Mouse (Mus musculus): ENCODE results near the gene Osbpl11.

DNA sequence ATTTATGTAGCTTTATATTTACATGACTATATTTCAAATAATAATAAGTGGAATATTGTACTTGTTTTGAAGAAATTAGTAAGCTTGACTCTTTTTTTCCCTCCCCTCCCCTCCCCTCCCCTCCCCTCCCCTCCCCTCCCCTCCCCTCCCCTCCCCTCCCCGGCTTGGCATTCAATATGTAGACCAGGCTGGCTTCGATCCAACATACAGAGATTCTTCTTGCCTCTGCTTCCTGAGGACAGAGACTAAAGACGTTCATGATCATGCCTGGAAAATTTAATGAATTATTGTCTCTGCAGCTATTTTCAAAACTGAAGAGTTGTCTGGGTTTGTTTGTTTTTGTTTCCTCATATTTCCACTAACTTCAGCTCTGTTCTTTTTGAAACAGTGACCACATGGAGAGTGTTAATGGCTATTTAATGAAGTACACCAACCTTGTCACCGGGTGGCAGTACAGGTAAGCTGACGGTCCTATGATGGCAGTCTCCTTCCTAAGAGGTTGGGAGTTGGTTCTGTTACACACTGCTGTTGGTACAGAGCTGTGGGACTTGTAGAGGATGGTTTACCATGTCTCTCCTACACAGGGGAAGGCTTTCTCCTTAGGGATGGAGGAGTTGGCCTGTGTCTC lies 10.9 kb downstream of the Osbpl11 start:
- no peak for TF ChIP-seq MYOG (IDR thresholded peaks at IDR 0.05; ENCODE audit: control insufficient read depth, extremely low read depth, insufficient read length)
- no peak for TF ChIP-seq CTCF (IDR thresholded peaks at IDR 0.05; ENCODE audit: control insufficient read depth, insufficient read depth, insufficient read length)
- TF ChIP-seq MAX (IDR thresholded peaks at IDR 0.05), result no peak
- TF ChIP-seq MYOD1 (IDR thresholded peaks at IDR 0.05; ENCODE audit: control insufficient read depth, insufficient read length, low read depth), result no peak
- no peak for TF ChIP-seq USF1 (IDR thresholded peaks at IDR 0.05; ENCODE audit: low read depth)

All from C2C12 (cell line).